Mouse (Mus musculus): Measurements from ENCODE around the gene Ktn1. TPM values are rescaled to one million over a fixed set of nuclear protein-coding genes. Genes with fewer than 3 reads are reported as not detected.

The Ktn1 gene
- polyA plus RNA-seq, 1 experiment from 2014 or later, result 44.3 TPM

DNA sequence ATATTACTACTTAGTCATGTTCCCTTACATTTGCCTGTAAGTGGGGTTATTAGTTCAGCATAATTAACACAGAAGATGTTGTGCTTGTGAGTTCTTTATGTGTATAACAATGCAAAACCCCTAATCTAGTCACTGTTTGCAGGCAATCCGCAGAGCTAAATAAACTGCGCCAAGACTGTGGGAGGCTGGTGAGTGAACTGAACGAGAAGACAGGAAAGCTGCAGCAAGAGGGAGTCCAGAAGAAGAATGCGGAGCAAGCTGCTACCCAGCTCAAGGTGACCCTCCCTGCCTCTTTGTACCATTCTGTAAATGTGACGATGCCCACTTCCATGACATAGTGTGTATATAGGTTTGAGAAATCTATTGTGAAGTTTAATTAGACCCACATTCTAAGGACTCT is 36.3 kb downstream of the Ktn1 start:
- Histone ChIP-seq H3K27me3 (ENCODE audit: insufficient read depth, poor library complexity, severe bottlenecking) (no peaks in the 10 kb centered on the region), H3K9me3 (no peaks in the 10 kb centered on the region), H3K27ac (no peak overlapping the region), H3K4me3 (no peak overlapping the region), H3K4me1 (replicated peaks) (no peaks in the 10 kb centered on the region), H3K36me3 (peaks cover 97% of the 10 kb centered on the region)
- 95% methylated on average over 5 of the region's 5 CpGs for WGBS
- DNase-seq (ENCODE audit: low spot score), result no peak

DNA sequence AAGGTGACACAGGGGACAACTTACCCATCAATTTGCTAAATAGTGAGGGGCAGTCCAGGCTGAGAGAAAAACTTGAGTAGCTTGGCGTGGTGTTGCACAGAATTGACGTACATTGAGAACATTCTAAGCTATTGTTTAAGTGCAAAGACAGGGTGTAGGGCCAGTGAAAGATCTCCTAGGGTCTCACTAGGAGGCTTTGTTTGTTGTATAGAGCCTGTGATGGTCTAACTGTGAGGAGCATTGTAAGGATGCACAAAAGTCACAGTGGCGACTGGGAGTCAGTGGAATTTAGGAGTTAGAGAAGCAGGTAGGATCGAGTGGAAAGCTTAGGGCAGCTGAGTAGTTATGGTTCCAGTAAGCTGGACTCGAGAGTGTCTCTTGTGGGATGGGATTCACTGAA is 50.9 kb downstream of the Ktn1 start:
- Histone ChIP-seq H3K4me3 (no peak overlapping the region), H3K27me3 (ENCODE audit: insufficient read depth, poor library complexity, severe bottlenecking) (no peaks in the 10 kb centered on the region), H3K4me1 (replicated peaks) (no peaks in the 10 kb centered on the region), H3K36me3 (peaks cover 84% of the 10 kb centered on the region), H3K27ac (no peak overlapping the region), H3K9me3 (no peaks in the 10 kb centered on the region)
- WGBS, result 56% methylated on average over 5 of the region's 5 CpGs
- DNase-seq (ENCODE audit: low spot score), result no peak

DNA sequence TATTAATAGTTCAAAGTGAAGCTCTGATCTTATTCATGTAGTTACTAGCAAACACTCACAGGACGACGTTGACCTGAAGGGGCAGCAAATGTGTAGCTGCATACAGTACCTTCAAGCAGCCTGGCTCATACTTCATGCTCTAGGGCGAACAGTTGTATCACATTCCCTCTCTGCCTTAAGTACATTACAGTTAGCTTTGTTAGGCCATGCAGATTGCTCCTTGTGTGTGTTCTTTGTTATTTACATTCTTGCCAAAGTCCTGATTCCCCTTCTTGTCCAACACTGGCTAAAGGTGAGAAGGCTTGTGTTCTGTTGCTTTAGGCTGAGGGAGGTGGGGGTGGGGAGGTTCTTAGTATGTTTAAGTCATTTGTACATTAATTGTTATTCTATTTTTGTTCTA is 61.3 kb downstream of the Ktn1 start:
- H3K27ac ChIP-seq, result no peak overlapping the region
- 87% methylated on average over 3 of the region's 3 CpGs for WGBS
- H3K4me3 ChIP-seq, result no peak overlapping the region
- H3K27me3 ChIP-seq (ENCODE audit: insufficient read depth, poor library complexity, severe bottlenecking), result no peaks in the 10 kb centered on the region
- DNase-seq (ENCODE audit: low spot score), result no peak
- H3K9me3 ChIP-seq, result no peaks in the 10 kb centered on the region
- peaks cover 90% of the 10 kb centered on the region for H3K36me3 ChIP-seq
- no peaks in the 10 kb centered on the region for H3K4me1 ChIP-seq (replicated peaks)

DNA sequence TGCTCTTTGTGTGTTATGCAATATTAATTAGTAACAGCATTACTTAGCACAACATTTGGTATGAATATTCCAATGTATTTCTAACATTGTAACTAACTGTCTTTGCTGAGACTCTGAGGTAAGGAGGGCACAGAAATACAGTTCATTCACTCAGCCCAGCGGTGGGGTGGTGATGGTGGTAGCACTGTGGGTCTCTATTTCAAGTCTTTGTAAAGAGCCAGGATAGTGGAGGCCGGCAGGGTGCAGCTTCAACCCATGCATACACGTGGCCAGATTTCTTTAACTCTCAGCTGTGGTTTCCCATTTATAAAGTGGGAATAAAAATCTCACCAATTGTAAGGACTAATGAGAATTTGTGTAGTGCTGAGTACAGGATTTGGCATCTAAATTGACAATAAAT is 67.5 kb downstream of the Ktn1 start:
- Histone ChIP-seq H3K9me3 (no peaks in the 10 kb centered on the region), H3K27me3 (ENCODE audit: insufficient read depth, poor library complexity, severe bottlenecking) (no peaks in the 10 kb centered on the region), H3K27ac (no peak overlapping the region), H3K4me3 (no peak overlapping the region), H3K4me1 (replicated peaks) (no peaks in the 10 kb centered on the region), H3K36me3 (peaks cover 67% of the 10 kb centered on the region)
- DNase-seq (ENCODE audit: low spot score), result no peak
- 89% methylated on average over 3 of the region's 3 CpGs for WGBS

DNA sequence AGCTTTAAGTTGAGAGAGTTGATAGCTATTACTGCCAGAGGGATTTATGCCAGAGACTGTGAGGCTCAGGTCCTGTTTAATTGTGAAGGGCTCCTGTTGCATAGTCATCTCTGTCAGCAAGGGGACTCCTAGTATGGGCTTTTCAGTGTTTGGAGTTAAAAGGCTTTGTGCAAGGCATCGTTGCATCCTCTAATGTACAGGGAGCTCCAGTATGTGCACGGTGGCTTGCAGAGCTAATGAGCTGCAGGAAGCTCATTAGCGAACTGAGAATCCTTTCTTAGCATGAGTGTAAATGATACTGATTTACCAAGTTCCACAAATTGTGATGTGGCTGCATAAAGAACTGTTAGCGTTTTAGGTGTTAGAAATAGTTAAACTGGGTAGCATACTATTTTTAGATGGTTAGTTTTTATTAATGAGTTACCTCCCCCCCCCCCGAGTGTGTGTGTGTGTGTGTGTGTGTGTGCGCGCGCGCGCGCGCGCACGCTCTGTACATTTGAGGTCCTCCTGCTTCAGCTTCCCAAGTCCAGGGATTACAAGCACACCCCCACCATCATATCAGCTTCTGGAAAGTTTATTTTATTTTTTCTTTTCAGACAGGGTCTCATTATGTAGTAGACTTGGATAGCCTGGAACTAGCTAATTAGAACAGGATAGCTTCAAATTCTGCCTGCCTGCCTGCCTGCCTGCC is 69.8 kb downstream of the Ktn1 start:
- WGBS, result 95% methylated on average over 14 of the region's 14 CpGs
- no peak for DNase-seq (ENCODE audit: low spot score)
- peaks cover 62% of the 10 kb centered on the region for H3K36me3 ChIP-seq

DNA sequence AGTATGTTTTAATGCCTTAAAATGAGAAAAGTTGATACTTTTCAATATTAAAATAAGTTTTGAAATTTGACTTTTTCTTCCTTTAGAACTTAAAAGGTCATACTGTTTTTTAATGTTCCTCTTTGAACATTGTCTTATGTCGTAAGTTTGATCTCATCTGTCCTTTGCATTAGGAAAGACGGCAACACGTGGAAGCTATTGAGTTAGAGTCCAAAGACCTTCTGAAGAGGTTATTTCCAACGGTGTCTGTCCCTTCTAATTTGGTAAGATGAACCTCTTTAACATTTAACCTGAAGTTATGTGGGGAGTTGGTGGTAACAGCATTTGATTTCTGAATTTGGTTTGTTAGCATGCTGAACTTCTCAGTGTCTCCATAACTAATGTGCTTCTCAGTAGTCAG is 71.8 kb downstream of the Ktn1 start:
- peaks cover 67% of the 10 kb centered on the region for H3K36me3 ChIP-seq
- no peak overlapping the region for H3K27ac ChIP-seq
- 91% methylated on average over 4 of the region's 4 CpGs for WGBS

More for the DNA sequence above, 69.8 kb downstream of the Ktn1 start:
- Histone ChIP-seq H3K27ac (no peak overlapping the region), H3K27me3 (ENCODE audit: insufficient read depth, poor library complexity, severe bottlenecking) (no peaks in the 10 kb centered on the region), H3K4me3 (no peak overlapping the region), H3K4me1 (replicated peaks) (no peaks in the 10 kb centered on the region), H3K9me3 (no peaks in the 10 kb centered on the region)

DNA sequence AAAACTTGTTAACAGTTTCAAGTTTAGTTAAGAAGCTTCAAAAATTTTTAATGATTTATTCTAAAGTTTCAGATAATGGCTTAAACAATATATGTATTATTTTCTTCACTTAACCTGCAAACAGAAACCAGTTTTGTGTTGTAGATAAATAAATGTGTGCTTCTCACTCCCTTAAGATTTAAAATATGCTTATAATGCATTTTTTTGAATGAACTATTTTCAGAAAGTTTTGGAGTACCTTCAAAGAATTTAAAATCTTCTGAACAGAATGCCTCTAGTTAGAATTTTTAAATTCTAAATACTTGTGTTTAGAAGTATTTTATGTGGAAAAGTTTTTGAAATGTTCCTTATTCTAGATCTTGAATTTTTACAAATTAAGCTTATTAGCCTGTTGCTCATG is 74.8 kb downstream of the Ktn1 start:
- no peak overlapping the region for H3K27ac ChIP-seq
- peaks cover 79% of the 10 kb centered on the region for H3K36me3 ChIP-seq
- no peaks in the 10 kb centered on the region for H3K9me3 ChIP-seq
- no peaks in the 10 kb centered on the region for H3K4me1 ChIP-seq (replicated peaks)
- no peak overlapping the region for H3K4me3 ChIP-seq
- no peaks in the 10 kb centered on the region for H3K27me3 ChIP-seq (ENCODE audit: insufficient read depth, poor library complexity, severe bottlenecking)
- no peak for DNase-seq (ENCODE audit: low spot score)

More for the DNA sequence above, 71.8 kb downstream of the Ktn1 start:
- DNase-seq (ENCODE audit: low spot score), result no peak
- Histone ChIP-seq H3K27me3 (ENCODE audit: insufficient read depth, poor library complexity, severe bottlenecking) (no peaks in the 10 kb centered on the region), H3K4me1 (replicated peaks) (no peaks in the 10 kb centered on the region), H3K9me3 (no peaks in the 10 kb centered on the region), H3K4me3 (no peak overlapping the region)

DNA sequence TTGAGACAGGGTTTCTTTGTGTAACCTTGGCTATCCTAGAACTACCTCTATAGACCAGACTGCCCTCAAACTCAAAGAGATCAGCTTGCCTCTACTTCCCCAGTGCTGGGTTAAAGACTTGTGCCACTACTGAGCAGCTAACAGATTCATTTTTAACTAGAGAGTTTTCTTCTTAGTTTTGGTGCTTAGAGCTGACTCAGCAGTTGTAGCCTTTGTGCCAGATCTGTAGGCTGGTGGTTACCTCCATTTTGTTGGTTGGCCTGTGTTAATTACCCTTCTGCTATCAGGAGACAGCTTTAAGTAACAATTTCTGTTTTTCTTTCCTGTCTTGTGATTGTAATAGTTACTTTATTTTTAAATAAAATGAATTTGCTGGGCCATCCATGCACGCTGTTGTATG is 80.3 kb downstream of the Ktn1 start:
- Histone ChIP-seq H3K4me1 (replicated peaks) (no peaks in the 10 kb centered on the region), H3K9me3 (no peaks in the 10 kb centered on the region), H3K27me3 (ENCODE audit: insufficient read depth, poor library complexity, severe bottlenecking) (no peaks in the 10 kb centered on the region), H3K36me3 (peaks cover 96% of the 10 kb centered on the region), H3K4me3 (no peak overlapping the region), H3K27ac (no peak overlapping the region)
- DNase-seq (ENCODE audit: low spot score), result no peak
- WGBS, result 98% methylated on average over 1 of the region's 1 CpGs

DNA sequence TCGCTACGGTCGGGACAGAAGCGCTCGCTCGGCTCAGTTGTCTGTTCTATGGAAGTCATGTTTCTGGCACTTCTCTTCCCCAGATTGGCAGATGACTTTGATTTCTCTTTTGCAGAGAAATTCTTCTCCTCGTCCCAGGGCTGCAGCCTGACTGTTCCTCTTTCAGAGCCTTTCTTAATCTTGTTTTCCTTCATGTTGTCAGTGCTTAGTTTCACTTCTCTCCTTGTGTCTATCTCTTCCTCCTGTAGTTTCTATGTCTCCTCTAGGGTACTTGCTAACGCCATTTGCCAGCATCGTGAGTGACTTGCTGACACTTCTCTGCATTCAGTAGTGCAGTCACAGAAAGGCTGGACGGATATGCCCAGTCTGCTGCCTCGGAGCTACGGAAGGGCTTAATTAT is 87.1 kb downstream of the Ktn1 start:
- Histone ChIP-seq H3K36me3 (peaks cover 86% of the 10 kb centered on the region), H3K27ac (no peak overlapping the region), H3K4me1 (replicated peaks) (no peaks in the 10 kb centered on the region), H3K4me3 (no peak overlapping the region), H3K9me3 (no peaks in the 10 kb centered on the region), H3K27me3 (ENCODE audit: insufficient read depth, poor library complexity, severe bottlenecking) (no peaks in the 10 kb centered on the region)
- no peak for DNase-seq (ENCODE audit: low spot score)
- WGBS, result 94% methylated on average over 12 of the region's 12 CpGs

DNA sequence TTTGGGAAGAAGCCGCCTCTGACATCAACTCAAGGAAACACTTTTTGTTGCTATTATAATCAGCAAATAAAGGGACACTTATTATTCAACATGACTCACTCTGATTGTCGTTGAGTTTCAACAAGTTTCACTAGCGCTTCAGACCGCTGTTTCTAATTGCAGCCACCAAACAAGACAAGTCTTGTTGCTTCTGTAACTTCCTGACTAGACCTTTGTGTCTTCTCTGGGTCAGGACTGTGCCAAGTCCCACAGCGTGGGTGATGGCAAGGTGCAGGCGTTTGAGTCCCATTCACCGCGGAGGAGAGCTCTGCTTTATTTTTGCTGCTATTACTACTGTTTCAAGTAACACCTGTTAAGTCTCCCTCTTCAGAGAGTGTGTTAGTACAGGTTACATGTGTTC is 88.2 kb downstream of the Ktn1 start:
- no peak overlapping the region for H3K27ac ChIP-seq
- H3K9me3 ChIP-seq, result no peaks in the 10 kb centered on the region
- no peak for DNase-seq (ENCODE audit: low spot score)
- peaks cover 81% of the 10 kb centered on the region for H3K36me3 ChIP-seq
- H3K4me1 ChIP-seq (replicated peaks), result no peaks in the 10 kb centered on the region
- WGBS, result 93% methylated on average over 8 of the region's 8 CpGs
- no peaks in the 10 kb centered on the region for H3K27me3 ChIP-seq (ENCODE audit: insufficient read depth, poor library complexity, severe bottlenecking)
- no peak overlapping the region for H3K4me3 ChIP-seq

DNA sequence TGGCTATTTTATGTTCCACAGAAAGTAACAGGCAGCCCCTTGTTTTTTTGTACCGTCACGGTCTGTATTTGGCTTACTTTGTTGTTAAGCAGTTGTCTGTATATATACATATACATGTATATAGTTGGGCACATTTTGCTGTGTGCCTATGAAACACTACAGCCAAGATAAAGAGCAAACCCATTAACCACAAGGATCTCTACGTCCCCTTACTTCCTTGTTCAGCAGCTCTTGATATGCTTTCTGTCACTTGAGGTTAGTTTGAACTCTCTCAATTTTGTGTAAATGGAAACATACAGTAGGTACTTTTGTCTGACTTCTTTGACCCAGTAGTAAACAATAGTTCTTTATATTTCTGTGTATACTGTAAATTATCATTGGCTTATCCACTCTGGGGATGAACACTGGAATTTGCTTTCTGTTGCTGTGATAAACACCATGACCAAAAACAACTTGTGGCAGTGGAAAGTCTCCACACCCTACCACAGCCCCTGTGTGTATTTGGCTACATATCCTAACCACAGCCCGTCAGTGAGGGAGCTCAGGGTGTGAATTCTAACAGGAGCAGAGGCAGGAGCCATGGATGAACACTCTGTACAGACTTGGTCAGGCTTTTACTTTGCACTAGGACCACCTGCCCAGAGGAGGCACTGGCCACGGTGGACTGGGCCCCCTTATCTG is 92.2 kb downstream of the Ktn1 start:
- H3K36me3 ChIP-seq, result peaks cover 50% of the 10 kb centered on the region
- H3K4me3 ChIP-seq, result no peak overlapping the region
- WGBS, result 89% methylated on average over 5 of the region's 5 CpGs
- no peak overlapping the region for H3K27ac ChIP-seq
- H3K4me1 ChIP-seq (replicated peaks), result no peaks in the 10 kb centered on the region
- no peaks in the 10 kb centered on the region for H3K9me3 ChIP-seq
- no peaks in the 10 kb centered on the region for H3K27me3 ChIP-seq (ENCODE audit: insufficient read depth, poor library complexity, severe bottlenecking)
- DNase-seq (ENCODE audit: low spot score), result no peak

DNA sequence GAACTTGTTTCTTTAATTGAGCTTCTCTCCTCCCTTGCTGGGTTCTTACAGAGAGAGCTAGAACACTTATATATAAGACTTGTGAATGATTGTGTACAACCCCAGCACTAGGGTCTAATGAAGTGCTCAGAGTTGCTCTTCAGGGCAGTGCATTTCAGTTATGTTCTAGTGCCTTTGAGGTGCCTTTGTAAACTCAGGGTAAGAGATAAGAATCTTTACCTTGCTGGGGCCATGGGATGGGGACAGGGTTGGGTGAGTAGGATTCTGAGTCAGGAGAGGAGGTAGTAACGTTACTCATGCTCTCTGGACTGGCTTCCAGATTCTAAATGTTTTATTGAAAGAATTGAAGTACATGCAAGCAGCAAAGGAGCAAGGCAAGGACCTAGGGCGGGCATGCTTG is 92.8 kb downstream of the Ktn1 start:
- no peak overlapping the region for H3K27ac ChIP-seq
- peaks cover 44% of the 10 kb centered on the region for H3K36me3 ChIP-seq
- no peaks in the 10 kb centered on the region for H3K9me3 ChIP-seq
- H3K27me3 ChIP-seq (ENCODE audit: insufficient read depth, poor library complexity, severe bottlenecking), result no peaks in the 10 kb centered on the region
- WGBS, result 94% methylated on average over 2 of the region's 2 CpGs
- no peak for DNase-seq (ENCODE audit: low spot score)
- no peak overlapping the region for H3K4me3 ChIP-seq
- no peaks in the 10 kb centered on the region for H3K4me1 ChIP-seq (replicated peaks)

DNA sequence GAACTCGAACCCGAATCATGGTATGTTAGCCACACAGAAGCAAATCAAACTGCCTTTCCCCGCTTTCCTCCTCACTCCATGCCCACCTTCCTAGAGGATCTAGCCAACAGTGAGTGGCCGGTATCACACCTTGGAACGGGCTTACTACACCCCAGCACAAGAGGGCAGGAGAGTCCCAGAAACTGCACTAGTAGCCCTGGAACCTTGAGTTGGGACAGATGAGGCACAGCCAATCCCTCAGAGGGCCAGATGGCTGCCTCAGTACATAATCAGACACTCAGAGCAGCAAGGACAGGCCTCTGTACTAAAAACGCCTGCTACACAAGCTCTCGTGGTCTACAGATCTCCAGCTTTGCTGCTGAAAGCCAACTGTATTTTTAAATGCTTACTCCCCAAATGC is 94.4 kb downstream of the Ktn1 start:
- 91% methylated on average over 7 of the region's 7 CpGs for WGBS
- no peaks in the 10 kb centered on the region for H3K4me1 ChIP-seq (replicated peaks)
- no peak overlapping the region; the same call in 1 of the 2 replicates for H3K27ac ChIP-seq
- no peaks in the 10 kb centered on the region for H3K9me3 ChIP-seq
- no peak overlapping the region for H3K4me3 ChIP-seq
- H3K27me3 ChIP-seq (ENCODE audit: insufficient read depth, poor library complexity, severe bottlenecking), result no peaks in the 10 kb centered on the region
- DNase-seq (ENCODE audit: low spot score), result no peak
- peaks cover 27% of the 10 kb centered on the region for H3K36me3 ChIP-seq
